Mouse (Mus musculus): ENCODE results near the gene S100a3.
A peak's percentile ranks its signal among the peaks of the same experiment; 100 is the strongest.

Gene S100a3

GRCm38 (mm10) chr3:90560008-90560628 is at the start of gene S100a3:
Gene S100a3 (plus strand): TSS chr3:90560578.
- DNase-seq (ENCODE audit: inconsistent age in 2 of 2, low spot score in 1 of 2), result no peak

DNA sequence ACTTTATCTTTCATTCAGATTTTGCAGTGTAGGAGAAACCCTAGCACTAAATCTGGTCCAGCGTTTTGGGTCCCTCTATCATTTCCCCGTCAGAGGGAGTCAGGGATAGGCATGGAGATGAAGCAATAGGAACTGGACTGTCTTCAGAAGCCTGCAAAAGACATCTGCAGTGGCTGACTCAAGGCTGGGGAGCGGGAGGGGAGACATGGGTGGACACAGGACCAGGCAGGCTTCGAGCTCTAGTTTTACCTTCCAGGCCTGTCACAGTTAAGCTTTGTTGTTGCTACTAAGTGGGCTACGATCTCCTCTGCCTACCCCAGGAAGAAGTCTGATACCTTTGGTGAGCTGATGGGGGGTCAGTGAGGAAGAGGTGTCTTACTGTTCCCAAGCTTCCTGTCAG is 48.1 kb upstream of the S100a3 start:
- no peak for DNase-seq (ENCODE audit: inconsistent age in 2 of 2, low spot score in 1 of 2)

GRCm38 (mm10) chr3:90512948-90513642 is 47.3 kb upstream of the S100a3 start:
- DNase-seq (ENCODE audit: inconsistent age in 2 of 2, low spot score in 1 of 2), result no peak

GRCm38 (mm10) chr3:90513796-90514590 is 46.4 kb upstream of the S100a3 start, which contains the start of the genes S100a1 and S100a13:
Gene S100a1 (minus strand): TSS chr3:90514392.
Gene S100a13 (plus strand): TSS chr3:90514435.
- peak; percentile 86 to 94 for DNase-seq (ENCODE audit: inconsistent age in 2 of 2, low spot score in 1 of 2)

DNA sequence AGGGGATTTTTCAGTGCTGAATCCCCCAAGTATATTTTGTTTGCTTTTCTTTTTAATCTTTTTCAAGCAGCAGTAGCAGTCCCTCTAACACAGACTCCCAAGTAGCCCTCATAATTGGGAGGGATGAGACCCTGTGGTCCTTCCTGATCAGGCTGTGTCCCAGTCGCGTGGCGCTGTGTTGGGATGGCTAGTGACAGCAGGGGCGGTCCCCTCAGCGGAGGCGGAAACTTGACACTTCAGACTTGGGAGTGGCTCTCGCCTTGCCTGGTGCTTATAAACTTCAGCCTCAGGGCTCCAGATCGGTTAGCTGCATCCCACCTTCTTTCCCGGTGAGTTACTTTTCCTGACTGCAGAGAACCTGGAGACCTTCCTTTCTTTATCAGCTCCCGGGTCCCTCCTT is 45.7 kb upstream of the S100a3 start:
- DNase-seq (ENCODE audit: inconsistent age in 2 of 2, low spot score in 1 of 2), result peak; percentile 80 to 90

- DNase-seq (ENCODE audit: inconsistent age in 2 of 2, low spot score in 1 of 2), result peak in 1 of 2 experiments; percentile 42
Measured at GRCm38 (mm10) chr3:90515242-90515641, 45.1 kb upstream of the S100a3 start.

GRCm38 (mm10) chr3:90515789-90516188 is 44.6 kb upstream of the S100a3 start:
- no peak for DNase-seq (ENCODE audit: inconsistent age in 2 of 2, low spot score in 1 of 2)

- DNase-seq (ENCODE audit: inconsistent age in 2 of 2, low spot score in 1 of 2), result no peak
Measured at GRCm38 (mm10) chr3:90517711-90518110, 42.7 kb upstream of the S100a3 start.

DNA sequence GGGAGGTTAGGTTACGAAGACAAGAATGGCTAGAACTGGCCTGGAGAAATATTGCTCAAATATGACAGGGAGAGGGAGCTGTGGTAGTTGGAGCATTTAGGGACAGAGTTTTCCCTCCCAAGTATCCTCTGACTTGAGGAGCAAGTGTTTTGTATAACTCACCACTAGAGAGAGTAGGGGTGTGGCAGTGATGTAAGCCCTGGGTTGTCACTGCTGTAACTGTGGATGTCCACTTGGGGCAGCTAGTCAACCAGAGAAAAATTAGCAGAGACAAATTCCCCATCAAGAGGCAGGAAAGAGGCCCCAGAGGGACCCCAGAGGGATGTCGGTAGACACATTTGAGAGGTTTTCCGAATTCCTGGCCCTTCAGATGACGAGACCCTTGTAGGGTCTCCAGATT is 35.0 kb upstream of the S100a3 start:
- peak; percentile 49 to 83 for DNase-seq (ENCODE audit: inconsistent age in 2 of 2, low spot score in 1 of 2)

DNA sequence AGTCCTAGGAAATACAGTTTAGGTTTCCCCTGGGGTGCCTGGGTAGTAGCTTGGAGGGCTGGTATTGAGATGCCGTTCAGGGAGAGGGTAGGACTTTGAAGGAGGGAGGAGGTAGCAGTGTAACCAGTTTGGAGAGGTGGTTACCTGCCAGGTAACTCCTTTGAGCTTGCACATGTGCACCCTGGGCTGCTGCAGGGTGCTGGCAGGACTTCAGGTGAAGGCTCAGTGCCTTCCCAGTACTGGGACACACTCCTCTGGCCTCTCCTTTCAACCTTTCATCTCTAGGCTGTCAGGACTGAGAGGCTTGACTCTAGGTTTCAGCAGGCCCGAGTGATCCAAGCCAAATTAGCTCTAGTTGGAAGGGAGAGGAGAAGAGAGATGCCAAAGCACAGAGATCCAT is 34.3 kb upstream of the S100a3 start:
- DNase-seq (ENCODE audit: inconsistent age in 2 of 2, low spot score in 1 of 2), result no peak

DNA sequence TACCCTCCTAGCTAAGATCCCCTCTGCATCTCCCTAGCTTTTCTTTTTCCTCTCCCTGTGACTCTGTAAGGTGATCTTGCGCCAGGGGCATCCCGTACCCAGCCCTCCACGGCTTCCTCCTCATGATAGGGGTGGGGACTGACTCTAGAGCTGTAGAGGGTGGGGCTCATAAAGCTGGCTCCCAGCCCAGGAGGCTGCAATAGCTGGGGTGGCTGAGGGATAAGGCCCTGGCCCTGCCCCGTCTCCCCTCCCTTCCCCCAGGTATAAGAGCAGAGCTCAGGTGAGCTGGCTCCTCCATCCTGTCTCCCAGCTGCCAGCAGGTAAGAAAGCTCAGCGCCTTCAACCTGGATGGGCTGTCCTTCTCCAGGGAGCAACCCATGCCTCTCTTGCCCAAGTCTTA is 33.8 kb upstream of the S100a3 start, which contains the start of gene S100a14:
Gene S100a14 (plus strand): TSS at position 277 of the 400 bp plus-strand sequence.
- DNase-seq (ENCODE audit: inconsistent age in 2 of 2, low spot score in 1 of 2), result no peak

- DNase-seq (ENCODE audit: inconsistent age in 2 of 2, low spot score in 1 of 2), result no peak
Measured at GRCm38 (mm10) chr3:90527291-90527873, 33.0 kb upstream of the S100a3 start.

- no peak for DNase-seq (ENCODE audit: inconsistent age in 2 of 2, low spot score in 1 of 2)
Measured at GRCm38 (mm10) chr3:90531713-90532112, 28.7 kb upstream of the S100a3 start.

DNA sequence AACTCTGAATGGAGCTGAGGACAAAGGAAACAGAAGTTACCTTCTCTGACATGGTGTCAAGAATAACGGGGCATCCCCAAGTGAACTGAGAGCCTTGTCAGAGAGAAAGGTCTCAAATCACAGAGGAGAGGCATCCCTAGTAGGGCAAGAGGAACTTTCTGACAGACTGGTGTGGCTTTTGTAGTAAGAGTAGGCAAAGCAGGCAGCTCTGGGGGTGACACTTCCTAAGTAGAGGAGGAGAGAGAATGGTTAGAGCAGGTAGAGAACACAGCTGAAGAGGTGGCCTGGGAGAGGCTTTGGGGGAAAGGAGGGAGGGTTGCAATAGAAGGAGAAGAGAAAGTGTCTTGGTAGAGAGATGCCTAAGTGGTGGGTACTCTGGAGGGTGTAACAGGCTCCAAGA is 24.9 kb upstream of the S100a3 start:
- DNase-seq (ENCODE audit: inconsistent age in 2 of 2, low spot score in 1 of 2), result no peak

- DNase-seq (ENCODE audit: inconsistent age in 2 of 2, low spot score in 1 of 2), result peak; percentile 76 to 90
Measured at GRCm38 (mm10) chr3:90537141-90537904, 23.1 kb upstream of the S100a3 start, which contains the start of gene S100a16. Gene S100a16 (plus strand): TSS chr3:90537254.

GRCm38 (mm10) chr3:90537905-90538296 is 22.5 kb upstream of the S100a3 start:
- no peak for DNase-seq (ENCODE audit: inconsistent age in 2 of 2, low spot score in 1 of 2)

GRCm38 (mm10) chr3:90540904-90541303 is 19.5 kb upstream of the S100a3 start:
- DNase-seq (ENCODE audit: inconsistent age in 2 of 2, low spot score in 1 of 2), result peak; percentile 49 to 59

DNA sequence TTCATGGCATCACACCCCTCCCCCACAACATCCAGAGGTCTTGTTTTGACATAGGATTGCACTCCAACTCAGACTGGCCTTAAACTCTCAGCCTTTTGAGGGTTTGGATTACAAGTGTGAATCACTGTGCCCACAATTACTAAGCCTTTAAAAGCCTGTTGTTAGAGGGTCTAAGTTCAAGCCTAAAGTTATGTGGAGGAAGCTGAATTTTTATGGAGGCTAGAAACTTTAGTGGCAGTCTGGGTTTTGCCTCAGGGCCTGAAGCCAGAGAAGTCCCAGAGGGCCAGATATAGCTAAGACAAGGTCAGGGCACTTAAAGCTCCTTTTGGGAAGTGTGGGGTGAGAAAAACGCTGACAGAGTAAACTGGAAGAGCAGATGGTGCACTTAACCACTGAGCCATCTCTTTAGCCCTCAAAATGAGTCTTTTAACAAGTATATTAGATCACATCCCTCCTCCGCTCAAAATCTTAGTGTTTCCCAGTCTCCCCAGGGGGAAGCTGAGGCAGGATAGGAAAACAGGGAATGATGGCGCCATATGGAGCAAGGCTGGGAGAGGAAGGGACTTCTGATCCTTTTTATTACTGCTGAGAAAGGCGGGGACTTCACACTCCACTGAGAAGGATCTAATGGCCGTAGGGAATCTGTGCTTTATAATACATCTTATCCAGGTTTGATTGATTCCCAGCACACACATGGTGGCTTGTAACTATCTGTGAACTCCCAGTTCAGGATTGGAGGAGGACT is 10.5 kb upstream of the S100a3 start:
- no peak for DNase-seq (ENCODE audit: inconsistent age in 2 of 2, low spot score in 1 of 2)

DNA sequence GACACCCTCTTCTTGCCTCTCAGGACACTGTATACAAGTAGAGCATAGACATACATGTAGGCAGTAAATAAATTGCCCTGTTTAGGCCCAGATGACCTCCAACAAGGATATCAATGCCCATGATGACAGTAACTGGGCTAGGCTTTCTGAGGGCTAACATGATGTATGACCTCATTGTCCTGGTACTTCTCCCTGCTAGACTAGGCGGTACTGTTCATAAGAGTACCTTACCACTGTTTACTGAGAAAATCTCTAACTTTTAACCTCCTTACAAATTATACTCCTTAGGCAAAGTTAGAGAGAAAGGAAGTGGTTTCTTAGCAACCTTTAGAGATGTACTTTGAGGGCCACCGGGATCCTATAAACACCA is 10.0 kb upstream of the S100a3 start:
- DNase-seq (ENCODE audit: inconsistent age in 2 of 2, low spot score in 1 of 2), result no peak

- DNase-seq (ENCODE audit: inconsistent age in 2 of 2, low spot score in 1 of 2), result peak in 1 of 2 experiments; percentile 72
Measured at GRCm38 (mm10) chr3:90552231-90552630, 8.1 kb upstream of the S100a3 start.
